Mouse (Mus musculus) heart, adult 2 months (tissue): Measurements from ENCODE around the gene Gpatch2.

ENCODE experiments used
- CTCF ChIP-seq: fragments of 200-600 bp; IDR thresholded peaks from 2 replicates; pipeline ENCODE4 v1.8.1; 2022; ENCODE audit warnings: antibody characterized with exemption, mild to moderate bottlenecking, moderate library complexity
- EP300 ChIP-seq: fragments of 200-500 bp; IDR thresholded peaks from 2 replicates; pipeline ENCODE4 v1.6.1; 2011; ENCODE audit warnings: low read depth, low read length, control low read depth; ENCODE audit not compliant: insufficient read depth
- POLR2A ChIP-seq: fragments of 200-500 bp; IDR thresholded peaks from 2 replicates; pipeline ENCODE4 v1.6.1; 2011; ENCODE audit warnings: mild to moderate bottlenecking, low read depth, low read length, control low read depth; ENCODE audit not compliant: insufficient read depth

- TF ChIP-seq CTCF: no peak
- TF ChIP-seq EP300: no peak
- TF ChIP-seq POLR2A: no peak
Measured at GRCm38 (mm10) chr1:187278472-187278871, 63.2 kb downstream of the Gpatch2 start.
